Mouse (Mus musculus): ENCODE data around the gene Cdk19.

DNA sequence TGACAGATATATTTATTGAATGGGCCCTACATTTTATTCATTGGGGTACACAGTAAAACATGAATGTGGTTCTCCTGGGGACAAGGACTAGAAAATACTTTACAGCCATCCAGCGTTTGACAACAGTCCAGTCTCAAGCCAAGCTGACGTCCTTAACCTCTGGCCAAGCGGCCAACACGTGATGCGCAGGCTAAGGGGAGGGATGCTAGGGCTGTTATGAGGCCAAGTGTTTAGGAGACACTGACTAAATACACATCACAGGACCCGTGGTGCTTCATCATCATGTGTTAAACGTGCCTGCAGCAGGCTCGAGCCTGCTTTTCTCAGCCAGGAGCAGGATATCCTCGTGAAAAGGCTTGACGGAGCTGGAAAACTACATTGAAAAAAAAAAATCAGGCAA lies 19.1 kb upstream of the Cdk19 start:
- no peak for TF ChIP-seq POLR2A (IDR thresholded peaks at IDR 0.05; ENCODE audit: insufficient read depth, low read depth, low read length)
- TF ChIP-seq CTCF (IDR thresholded peaks at IDR 0.05; ENCODE audit: insufficient read depth, low read depth, low read length) = no peak
